Mouse (Mus musculus) limb, embryonic 11.5 days (tissue): ENCODE results near the gene Itgb1. TPM values are rescaled to one million over a fixed set of nuclear protein-coding genes. Genes with fewer than 3 reads are reported as not detected.
A peak's percentile ranks its signal among the peaks of the same experiment; 100 is the strongest.

Experiments used
- ATAC-seq: fragments of 200-750 bp; cut with Nextera tagmentation; 2 replicates; pipeline ENCODE4 v1.8.0; 2017; ENCODE audit warnings: low read depth; ENCODE audit not compliant: insufficient number of reproducible peaks, low FRiP score, low TSS enrichment
- DNase-seq: peaks from one replicate; pipeline ENCODE4 v3.0.0-alpha.2; 2015; ENCODE audit warnings: low spot score
- H3K27ac ChIP-seq: fragments of 300-500 bp; sonication (generic); replicated peaks from 2 replicates; pipeline ENCODE4 v1.5.1; 2014; ENCODE audit warnings: low read depth, mild to moderate bottlenecking, low read length
- H3K27me3 ChIP-seq: fragments of 300-500 bp; sonication (generic); 2 replicates; pipeline ENCODE4 v1.6.1; 2014; ENCODE audit warnings: mild to moderate bottlenecking, low read length, mixed read lengths; ENCODE audit not compliant: control insufficient read depth, insufficient read depth
- H3K36me3 ChIP-seq: fragments of 300-500 bp; sonication (generic); 2 replicates; pipeline ENCODE4 v1.6.1; 2014; ENCODE audit warnings: mild to moderate bottlenecking, low read length, moderate library complexity, mixed read lengths; ENCODE audit not compliant: control insufficient read depth, insufficient read depth
- H3K4me1 ChIP-seq: fragments of 300-500 bp; sonication (generic); 2 replicates; pipeline ENCODE4 v1.6.1; 2014; ENCODE audit warnings: low read length, mixed read lengths; ENCODE audit not compliant: control insufficient read depth, insufficient read depth
- H3K4me2 ChIP-seq: fragments of 300-500 bp; sonication (generic); 2 replicates; pipeline ENCODE4 v1.6.1; 2014; ENCODE audit warnings: low read depth, mild to moderate bottlenecking, moderate library complexity; ENCODE audit not compliant: severe bottlenecking
- H3K4me3 ChIP-seq: fragments of 300-500 bp; sonication (generic); 2 replicates; pipeline ENCODE4 v1.5.1; 2014; ENCODE audit warnings: low read depth, low read length
- H3K9ac ChIP-seq: fragments of 300-500 bp; sonication (generic); 2 replicates; pipeline ENCODE4 v1.6.1; 2014; ENCODE audit warnings: mild to moderate bottlenecking, low read length
- H3K9me3 ChIP-seq: fragments of 300-500 bp; sonication (generic); 2 replicates; pipeline ENCODE4 v1.6.1; 2016; ENCODE audit warnings: low read length; ENCODE audit not compliant: control insufficient read depth
- WGBS: fragments of 180-500 bp; shearing (Covaris S2); extraction: QIAGEN DNeasy Blood & Tissue Kit; methylation state at CpG from one replicate; pipeline ENCODE4 v1.1.7; 2014; 5-methylcytosine and 5-hydroxymethylcytosine counted together
- polyA plus RNA-seq: library from polyadenylated mRNA; unstranded; fragments of >200 nt; fragmentation: Nextera tagmentation; extraction: Ambion mirVana; gene quantifications from 2 replicates; pipeline ENCODE4 v1.2.1, GENCODE M21; 2014

Gene Itgb1
- polyA plus RNA-seq, 1 experiment from 2014 or later: 186 TPM

- 77% methylated on average over 3 of the region's 3 CpGs for WGBS
- Histone ChIP-seq H3K27me3 (no peaks in the 10 kb centered on the region), H3K9ac (no peak overlapping the region), H3K27ac (no peak overlapping the region), H3K4me1 (no peaks in the 10 kb centered on the region), H3K4me3 (no peak overlapping the region), H3K36me3 (no peaks in the 10 kb centered on the region), H3K4me2 (no peak overlapping the region), H3K9me3 (no peaks in the 10 kb centered on the region)
- no peak for DNase-seq
- ATAC-seq: no peak
These were observed 9.4 kb upstream of the Itgb1 start for GRCm38 (mm10) chr8:128675848-128676629.

GRCm38 (mm10) chr8:128679909-128680308, 5.5 kb upstream of the Itgb1 start:
- H3K27ac ChIP-seq: no peak overlapping the region
- no peak overlapping the region for H3K9ac ChIP-seq
- H3K4me2 ChIP-seq: no peak overlapping the region
- no peaks in the 10 kb centered on the region for H3K4me1 ChIP-seq
- no peaks in the 10 kb centered on the region for H3K27me3 ChIP-seq
- 85% methylated on average over 2 of the region's 2 CpGs for WGBS
- H3K4me3 ChIP-seq: no peak overlapping the region
- ATAC-seq (no peak), DNase-seq (no peak)
- no peaks in the 10 kb centered on the region for H3K36me3 ChIP-seq
- H3K9me3 ChIP-seq: no peaks in the 10 kb centered on the region

GRCm38 (mm10) chr8:128680548-128681325, 4.7 kb upstream of the Itgb1 start:
- H3K4me2 ChIP-seq: no peak overlapping the region
- no peak overlapping the region for H3K9ac ChIP-seq
- H3K4me1 ChIP-seq: no peaks in the 10 kb centered on the region
- no peaks in the 10 kb centered on the region for H3K27me3 ChIP-seq
- 83% methylated on average over 2 of the region's 2 CpGs for WGBS
- no peak for ATAC-seq
- DNase-seq: no peak
- no peaks in the 10 kb centered on the region for H3K9me3 ChIP-seq
- H3K4me3 ChIP-seq: no peak overlapping the region
- no peaks in the 10 kb centered on the region for H3K36me3 ChIP-seq
- no peak overlapping the region for H3K27ac ChIP-seq

GRCm38 (mm10) chr8:128681970-128682369, 3.5 kb upstream of the Itgb1 start:
- H3K27me3 ChIP-seq: no peaks in the 10 kb centered on the region
- no peaks in the 10 kb centered on the region for H3K9me3 ChIP-seq
- no peaks in the 10 kb centered on the region for H3K4me1 ChIP-seq
- H3K9ac ChIP-seq: no peak overlapping the region
- DNase-seq (no peak), ATAC-seq (no peak)
- H3K4me2 ChIP-seq: no peak overlapping the region
- 88% methylated on average over 3 of the region's 3 CpGs for WGBS
- H3K4me3 ChIP-seq: no peak overlapping the region
- H3K27ac ChIP-seq: no peak overlapping the region
- no peaks in the 10 kb centered on the region for H3K36me3 ChIP-seq

GRCm38 (mm10) chr8:128684609-128685506, 596 bp upstream of the Itgb1 start:
- WGBS: 15% methylated on average over 25 of the region's 25 CpGs
- Histone ChIP-seq H3K27me3 (no peaks in the 10 kb centered on the region), H3K9me3 (no peaks in the 10 kb centered on the region), H3K4me1 (peaks cover 6% of the 10 kb centered on the region), H3K9ac (peak overlapping the region; percentile 94), H3K36me3 (no peaks in the 10 kb centered on the region), H3K4me2 (peak overlapping the region; percentile 46), H3K4me3 (peak overlapping the region; percentile 60), H3K27ac (peak overlapping the region; percentile 78)
- ATAC-seq: no peak
- DNase-seq: peak; percentile 26

GRCm38 (mm10) chr8:128686429-128686990, 1.1 kb downstream of the Itgb1 start:
- no peak overlapping the region for H3K27ac ChIP-seq
- no peak for DNase-seq
- peak overlapping the region; percentile 54 for H3K4me2 ChIP-seq
- H3K9ac ChIP-seq: peak overlapping the region; percentile 94
- no peaks in the 10 kb centered on the region for H3K27me3 ChIP-seq
- H3K36me3 ChIP-seq: no peaks in the 10 kb centered on the region
- H3K4me3 ChIP-seq: peak overlapping the region; percentile 60
- whole genome bisulfite sequencing: 0% methylated on average over 2 of the region's 2 CpGs
- no peaks in the 10 kb centered on the region for H3K9me3 ChIP-seq
- peaks cover 6% of the 10 kb centered on the region for H3K4me1 ChIP-seq
- ATAC-seq: peak; percentile 19; the same call in 1 of the 2 replicates

GRCm38 (mm10) chr8:128688679-128689078, 3.2 kb downstream of the Itgb1 start:
- no peak overlapping the region for H3K4me3 ChIP-seq
- H3K27me3 ChIP-seq: no peaks in the 10 kb centered on the region
- no peak for DNase-seq
- WGBS: 89% methylated on average over 3 of the region's 3 CpGs
- H3K9ac ChIP-seq: no peak overlapping the region
- no peaks in the 10 kb centered on the region for H3K9me3 ChIP-seq
- no peak overlapping the region for H3K4me2 ChIP-seq
- no peaks in the 10 kb centered on the region for H3K36me3 ChIP-seq
- H3K27ac ChIP-seq: no peak overlapping the region
- ATAC-seq: no peak
- H3K4me1 ChIP-seq: peaks cover 6% of the 10 kb centered on the region

GRCm38 (mm10) chr8:128690056-128690455, 4.6 kb downstream of the Itgb1 start:
- peaks cover 6% of the 10 kb centered on the region for H3K4me1 ChIP-seq
- H3K9ac ChIP-seq: no peak overlapping the region
- no peaks in the 10 kb centered on the region for H3K9me3 ChIP-seq
- WGBS: 81% methylated on average over 1 of the region's 1 CpGs
- H3K27ac ChIP-seq: no peak overlapping the region
- ATAC-seq (no peak), DNase-seq (no peak)
- no peaks in the 10 kb centered on the region for H3K36me3 ChIP-seq
- H3K4me3 ChIP-seq: no peak overlapping the region
- H3K4me2 ChIP-seq: no peak overlapping the region
- no peaks in the 10 kb centered on the region for H3K27me3 ChIP-seq
